Mouse (Mus musculus) neural tube, embryonic 13.5 days (tissue): Measurements from ENCODE around the gene Ugt1a7c. TPM values are rescaled to one million over a fixed set of nuclear protein-coding genes. Genes with fewer than 3 reads are reported as not detected.

Source experiments
- ATAC-seq: fragments of 200-750 bp; cut with Nextera tagmentation; 2 replicates; pipeline ENCODE4 v1.8.0; 2017; ENCODE audit warnings: low read depth, mild to moderate bottlenecking, moderate TSS enrichment, moderate library complexity
- H3K27ac ChIP-seq: fragments of 300-500 bp; sonication (generic); replicated peaks from 2 replicates; pipeline ENCODE4 v1.5.1; 2015; ENCODE audit warnings: moderate library complexity, mild to moderate bottlenecking, inconsistent platforms
- H3K27me3 ChIP-seq: fragments of 300-500 bp; sonication (generic); 2 replicates; pipeline ENCODE4 v1.6.1; 2015; ENCODE audit warnings: mild to moderate bottlenecking, inconsistent platforms
- H3K36me3 ChIP-seq: fragments of 300-500 bp; sonication (generic); 2 replicates; pipeline ENCODE4 v1.6.1; 2015; ENCODE audit warnings: mild to moderate bottlenecking, inconsistent platforms
- H3K4me1 ChIP-seq: fragments of 300-500 bp; sonication (generic); replicated peaks from 2 replicates; pipeline ENCODE4 v1.6.1; 2015; ENCODE audit warnings: inconsistent platforms
- H3K4me2 ChIP-seq: fragments of 300-500 bp; sonication (generic); 2 replicates; pipeline ENCODE4 v1.6.1; 2015; ENCODE audit warnings: inconsistent platforms, mild to moderate bottlenecking, moderate library complexity
- H3K4me3 ChIP-seq: fragments of 300-500 bp; sonication (generic); 2 replicates; pipeline ENCODE4 v1.5.1; 2015; ENCODE audit warnings: mild to moderate bottlenecking, inconsistent platforms
- H3K9ac ChIP-seq: fragments of 300-500 bp; sonication (generic); 2 replicates; pipeline ENCODE4 v1.6.1; 2015; ENCODE audit warnings: moderate library complexity, mild to moderate bottlenecking, inconsistent platforms
- H3K9me3 ChIP-seq: fragments of 300-500 bp; sonication (generic); 2 replicates; pipeline ENCODE4 v1.6.1; 2016; ENCODE audit warnings: inconsistent platforms
- WGBS: fragments of 180-500 bp; shearing (Covaris S2); methylation state at CpG from one replicate; pipeline ENCODE4 v1.1.7; 2015; 5-methylcytosine and 5-hydroxymethylcytosine counted together
- polyA plus RNA-seq: library from polyadenylated mRNA; unstranded; fragments of >200 nt; fragmentation: Nextera tagmentation; extraction: Ambion mirVana; gene quantifications from 2 replicates; pipeline ENCODE4 v1.2.1, GENCODE M21; 2015

The Ugt1a7c gene
- polyA plus RNA-seq, 1 experiment from 2014 or later: 1.6 TPM

DNA sequence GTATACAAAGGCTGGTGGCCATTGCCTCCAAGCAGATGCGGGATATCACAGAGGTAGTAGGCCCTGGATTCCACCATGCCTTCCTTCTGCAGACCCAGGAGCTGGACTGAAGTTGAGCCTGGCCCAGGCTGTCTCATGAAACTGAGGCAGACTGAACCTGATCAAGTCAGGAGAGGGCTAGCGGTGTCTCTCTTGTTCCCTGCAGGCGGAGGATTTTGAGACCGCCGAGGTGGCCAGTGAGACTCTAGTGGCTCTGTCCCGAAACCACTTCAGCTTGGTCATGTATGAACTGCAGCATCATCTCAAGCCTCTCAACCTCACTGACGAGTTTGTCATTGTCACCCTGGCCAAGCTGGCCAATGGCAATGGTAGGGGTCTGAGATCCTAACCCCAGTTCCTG, 135.6 kb downstream of the Ugt1a7c start:
- Histone ChIP-seq H3K36me3 (no peaks in the 10 kb centered on the region), H3K9me3 (peaks cover 100% of the 10 kb centered on the region), H3K27ac (no peak overlapping the region), H3K4me3 (no peak overlapping the region), H3K4me1 (no peaks in the 10 kb centered on the region), H3K27me3 (no peaks in the 10 kb centered on the region), H3K9ac (no peak overlapping the region), H3K4me2 (no peak overlapping the region)
- no peak for ATAC-seq
- WGBS: 76% methylated on average over 7 of the region's 7 CpGs

DNA sequence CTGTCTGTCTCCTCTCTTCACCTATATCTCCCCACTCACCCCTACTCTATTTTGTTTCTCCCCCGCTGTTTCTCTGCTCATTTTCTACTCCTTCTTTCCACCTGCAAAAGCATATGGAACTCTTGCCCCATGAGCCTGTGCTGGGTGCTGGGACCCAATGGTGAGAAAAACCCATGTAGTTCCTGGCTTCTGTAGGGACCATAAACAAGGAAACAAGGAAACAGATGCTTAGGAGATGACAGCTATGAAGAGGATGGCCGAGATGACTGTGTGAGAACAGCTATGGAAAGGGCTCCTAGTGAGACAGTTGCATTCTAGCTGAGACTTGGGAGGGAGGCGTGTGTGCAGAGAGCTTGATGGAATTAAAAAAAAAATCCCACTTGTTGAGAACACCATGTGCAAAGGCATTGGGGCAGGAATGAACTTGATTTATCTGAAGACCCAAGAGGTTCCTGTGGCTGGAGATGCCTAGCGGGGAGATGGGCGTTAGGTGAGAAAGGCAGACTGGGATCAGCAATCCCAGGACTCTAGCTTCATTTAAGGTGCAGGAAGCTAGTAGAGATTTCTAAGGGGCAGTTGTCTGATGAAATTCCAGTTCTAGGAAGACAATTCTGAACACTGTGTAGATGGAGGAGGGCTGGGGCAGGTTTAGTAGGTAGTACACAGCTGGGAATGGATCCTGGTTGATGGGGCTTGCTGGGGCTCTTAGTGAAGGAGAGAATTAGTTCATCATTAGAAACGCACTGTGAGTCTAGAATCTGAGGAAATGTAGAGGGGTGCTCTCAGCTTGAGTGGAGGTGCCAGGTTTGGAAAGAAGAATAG, 136.3 kb downstream of the Ugt1a7c start:
- H3K9me3 ChIP-seq: peaks cover 100% of the 10 kb centered on the region
- no peaks in the 10 kb centered on the region for H3K36me3 ChIP-seq
- no peak overlapping the region for H3K4me3 ChIP-seq
- H3K4me1 ChIP-seq: no peaks in the 10 kb centered on the region
- ATAC-seq: no peak
- H3K27ac ChIP-seq: no peak overlapping the region
- WGBS: 78% methylated on average over 6 of the region's 6 CpGs
- no peaks in the 10 kb centered on the region for H3K27me3 ChIP-seq
- H3K4me2 ChIP-seq: no peak overlapping the region
- no peak overlapping the region for H3K9ac ChIP-seq

DNA sequence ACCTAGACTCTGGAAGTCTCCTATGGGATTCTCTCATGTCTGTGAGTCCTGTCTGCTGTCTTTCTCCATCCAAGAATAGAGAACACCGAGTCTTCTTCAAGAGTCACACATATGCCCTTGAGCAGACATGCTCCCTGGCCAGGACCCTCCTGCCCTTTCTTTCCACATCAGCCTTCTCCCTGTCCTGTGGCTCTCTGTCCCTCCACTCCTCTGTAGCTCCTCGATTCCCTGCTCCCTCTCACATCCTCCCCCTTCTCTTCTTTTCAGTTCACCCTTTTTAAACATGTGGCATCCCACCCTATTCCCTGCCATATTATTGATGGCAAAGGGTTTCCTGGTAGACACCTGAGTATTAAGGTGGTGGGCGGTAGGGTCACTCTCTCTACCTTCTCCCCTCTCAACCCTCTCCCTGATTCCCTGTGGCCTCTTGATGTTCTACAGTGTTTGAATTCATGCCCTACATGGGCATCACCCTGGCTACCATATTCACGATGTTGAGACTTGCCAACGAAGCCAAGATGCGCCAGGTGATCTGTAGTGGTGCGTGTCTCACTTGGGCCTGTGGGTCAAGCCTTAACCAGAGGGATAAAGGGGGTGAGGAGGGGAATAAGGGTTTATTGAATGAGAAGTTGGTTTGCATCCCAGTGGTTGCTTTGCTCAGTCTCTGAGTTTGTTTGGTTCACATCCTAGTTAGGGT, 137.1 kb downstream of the Ugt1a7c start:
- ATAC-seq: no peak
- 69% methylated on average over 7 of the region's 7 CpGs for WGBS
- Histone ChIP-seq H3K36me3 (no peaks in the 10 kb centered on the region), H3K4me3 (no peak overlapping the region), H3K9ac (no peak overlapping the region), H3K4me2 (no peak overlapping the region), H3K9me3 (peaks cover 97% of the 10 kb centered on the region), H3K4me1 (no peaks in the 10 kb centered on the region), H3K27ac (no peak overlapping the region), H3K27me3 (no peaks in the 10 kb centered on the region)

DNA sequence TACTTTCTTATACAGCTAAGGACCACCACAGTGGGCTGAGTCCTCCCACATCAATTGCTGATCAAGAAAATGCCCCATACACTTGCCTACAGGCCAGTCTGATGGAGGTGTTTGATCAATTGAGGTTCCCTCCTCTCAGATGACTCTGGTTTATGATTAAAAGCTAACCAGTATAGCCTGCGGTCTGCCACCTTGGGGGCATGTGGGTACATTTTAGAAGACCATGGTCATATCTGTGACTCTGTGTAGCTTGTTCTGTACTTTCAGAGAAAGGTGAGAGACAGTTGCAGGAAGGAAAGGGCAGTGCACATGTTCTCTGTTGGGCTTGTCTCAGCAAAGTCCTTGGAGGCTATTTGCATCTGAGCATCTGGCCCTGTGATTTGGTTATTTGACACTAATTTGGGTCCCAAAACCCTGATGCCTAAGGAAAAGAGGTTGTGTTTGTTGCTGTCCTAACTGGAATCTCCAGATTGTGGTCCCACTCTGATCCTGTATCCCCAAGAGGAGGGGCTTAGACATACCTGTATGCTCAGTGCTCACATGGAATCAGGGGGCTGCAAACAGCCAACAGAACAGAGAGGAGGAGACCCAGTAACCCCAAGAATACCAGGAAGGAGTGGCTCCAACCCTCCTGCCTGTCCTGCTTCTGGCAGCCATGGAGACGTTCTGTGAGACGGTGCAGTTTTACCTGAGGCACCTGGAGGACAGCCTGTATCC, 138.0 kb downstream of the Ugt1a7c start:
- Histone ChIP-seq H3K27ac (no peak overlapping the region), H3K9me3 (peaks cover 97% of the 10 kb centered on the region), H3K9ac (no peak overlapping the region), H3K4me2 (no peak overlapping the region), H3K27me3 (no peaks in the 10 kb centered on the region), H3K36me3 (no peaks in the 10 kb centered on the region), H3K4me1 (no peaks in the 10 kb centered on the region), H3K4me3 (no peak overlapping the region)
- 57% methylated on average over 3 of the region's 3 CpGs for WGBS
- ATAC-seq: no peak

DNA sequence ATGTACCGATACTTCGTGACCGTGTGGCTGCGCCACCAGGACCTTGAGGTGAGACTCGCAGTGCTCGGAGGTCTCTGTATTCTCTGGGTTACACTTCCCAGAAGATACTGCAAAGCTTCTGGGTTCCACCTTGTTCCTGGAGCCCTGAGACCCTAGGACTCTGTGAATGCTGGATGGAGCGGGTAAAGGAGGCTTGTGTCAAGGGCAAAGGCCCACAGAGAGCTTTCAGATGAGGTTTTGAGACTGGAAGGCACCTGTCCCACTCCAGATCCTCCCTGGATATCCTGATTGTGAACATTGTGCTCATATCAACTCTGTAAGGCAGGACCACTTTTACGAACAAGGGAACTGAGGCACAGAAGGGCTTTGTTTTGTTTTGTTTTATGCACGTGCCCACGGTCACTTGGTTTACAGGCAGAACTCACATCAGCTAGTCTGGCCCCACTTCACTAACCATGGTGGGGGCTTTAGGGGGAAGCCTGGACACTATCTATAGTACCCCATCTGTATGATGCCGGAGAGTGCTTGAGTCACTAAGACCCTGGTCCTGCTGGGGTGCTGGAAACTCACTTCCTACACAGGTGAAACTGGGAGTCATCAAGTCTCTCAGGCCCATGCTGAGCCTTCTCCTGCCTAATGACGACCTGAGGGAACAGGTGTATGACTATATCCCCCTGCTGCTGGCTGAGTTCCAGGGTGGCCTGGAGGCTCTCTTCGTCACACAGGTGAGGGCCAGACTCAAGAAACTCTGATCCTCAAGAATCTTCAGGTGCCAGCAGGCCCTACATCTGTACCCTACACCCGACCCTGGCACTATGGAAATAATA, 138.8 kb downstream of the Ugt1a7c start:
- no peak for ATAC-seq
- Histone ChIP-seq H3K4me2 (no peak overlapping the region), H3K27ac (no peak overlapping the region), H3K9ac (no peak overlapping the region), H3K9me3 (peaks cover 97% of the 10 kb centered on the region), H3K4me1 (no peaks in the 10 kb centered on the region), H3K36me3 (no peaks in the 10 kb centered on the region), H3K27me3 (no peaks in the 10 kb centered on the region), H3K4me3 (no peak overlapping the region)
- 69% methylated on average over 14 of the region's 14 CpGs for WGBS

DNA sequence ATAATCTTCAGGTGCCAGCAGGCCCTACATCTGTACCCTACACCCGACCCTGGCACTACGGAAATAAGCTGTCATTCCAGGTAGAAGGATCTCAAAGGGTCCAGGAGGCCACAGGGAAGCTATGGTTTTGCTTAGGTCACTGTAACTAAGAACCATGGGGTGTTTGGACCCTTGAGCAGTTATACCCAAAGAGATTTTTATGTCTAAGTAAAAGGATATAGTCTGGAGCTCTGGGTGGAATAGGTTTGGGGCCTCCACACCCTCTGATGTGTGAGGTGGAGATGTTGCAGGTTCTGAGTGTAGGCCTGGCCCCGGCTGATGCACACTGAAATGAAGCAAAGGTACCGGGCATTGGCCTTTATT, 139.4 kb downstream of the Ugt1a7c start:
- no peak for ATAC-seq
- WGBS: 68% methylated on average over 4 of the region's 4 CpGs
- H3K9ac ChIP-seq: no peak overlapping the region
- no peaks in the 10 kb centered on the region for H3K36me3 ChIP-seq
- H3K27me3 ChIP-seq: no peaks in the 10 kb centered on the region
- H3K27ac ChIP-seq: no peak overlapping the region
- no peak overlapping the region for H3K4me2 ChIP-seq
- peaks cover 97% of the 10 kb centered on the region for H3K9me3 ChIP-seq
- H3K4me3 ChIP-seq: no peak overlapping the region
- no peaks in the 10 kb centered on the region for H3K4me1 ChIP-seq

DNA sequence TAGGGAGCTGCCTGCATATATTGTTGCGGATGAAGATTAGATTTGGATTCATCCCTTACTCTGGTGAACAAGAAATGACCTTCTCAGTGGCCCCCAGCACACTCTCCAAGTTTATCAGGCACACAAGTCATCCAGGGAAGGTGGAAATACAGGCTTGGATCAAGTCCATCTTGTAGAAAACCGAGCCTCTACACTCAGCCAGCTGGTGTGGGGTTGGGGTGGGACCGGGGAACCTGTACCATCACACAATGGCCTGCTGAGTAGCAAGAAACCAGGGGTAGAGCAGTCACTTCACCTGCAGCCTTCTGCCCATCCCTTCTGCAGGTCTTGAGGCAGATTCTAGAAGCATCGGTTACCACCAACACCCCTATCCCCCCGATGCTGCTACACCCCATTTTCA, 139.8 kb downstream of the Ugt1a7c start:
- H3K4me1 ChIP-seq: no peaks in the 10 kb centered on the region
- no peak overlapping the region for H3K9ac ChIP-seq
- 45% methylated on average over 5 of the region's 5 CpGs for WGBS
- no peak overlapping the region for H3K4me2 ChIP-seq
- H3K27ac ChIP-seq: no peak overlapping the region
- no peaks in the 10 kb centered on the region for H3K36me3 ChIP-seq
- ATAC-seq: no peak
- H3K9me3 ChIP-seq: peaks cover 97% of the 10 kb centered on the region
- H3K4me3 ChIP-seq: no peak overlapping the region
- no peaks in the 10 kb centered on the region for H3K27me3 ChIP-seq

DNA sequence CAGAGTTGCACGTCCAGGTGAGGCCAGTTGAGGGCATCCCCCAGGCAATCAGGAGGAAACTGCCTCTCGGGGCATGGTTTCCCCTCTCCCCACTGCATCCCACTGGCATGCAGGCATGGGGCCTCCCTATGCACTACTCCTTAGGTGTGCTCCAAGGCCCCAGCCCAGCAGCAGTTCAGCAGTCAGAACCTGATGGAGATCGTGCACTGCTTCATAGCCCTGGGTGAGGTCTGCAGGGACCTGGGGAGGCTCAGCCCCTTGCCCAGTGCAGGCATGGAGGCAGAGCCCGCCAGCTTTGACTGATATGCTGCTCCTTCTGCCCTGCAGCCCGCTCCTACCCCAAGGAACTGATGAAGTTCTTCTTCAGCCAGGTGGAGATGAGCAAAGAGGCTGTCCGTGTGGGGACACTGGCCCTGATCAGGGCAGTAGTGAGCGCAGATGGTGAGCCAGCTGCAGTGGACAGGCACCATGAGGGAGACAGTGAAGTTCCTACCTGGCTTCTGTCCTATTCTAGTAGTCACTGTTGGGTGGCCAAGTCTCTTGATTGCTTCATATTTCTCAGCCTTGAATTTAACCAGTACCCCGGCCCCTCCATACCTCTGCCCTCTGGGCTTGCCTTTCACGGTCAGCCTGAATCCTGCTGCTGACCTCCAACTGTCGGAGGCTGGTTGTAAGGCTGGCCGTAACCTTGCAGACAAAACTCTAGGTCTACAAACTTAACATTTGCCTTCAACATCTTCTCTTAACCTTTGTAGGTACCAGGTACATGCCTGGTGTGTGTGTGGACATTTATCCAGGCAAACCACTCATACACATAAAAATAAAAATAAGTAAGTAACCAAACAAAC, 140.4 kb downstream of the Ugt1a7c start:
- no peak for ATAC-seq
- H3K4me2 ChIP-seq: no peak overlapping the region
- H3K9me3 ChIP-seq: peaks cover 97% of the 10 kb centered on the region
- H3K27ac ChIP-seq: no peak overlapping the region
- no peak overlapping the region for H3K4me3 ChIP-seq
- H3K4me1 ChIP-seq: no peaks in the 10 kb centered on the region
- 66% methylated on average over 11 of the region's 11 CpGs for WGBS
- no peaks in the 10 kb centered on the region for H3K27me3 ChIP-seq
- H3K9ac ChIP-seq: no peak overlapping the region
- no peaks in the 10 kb centered on the region for H3K36me3 ChIP-seq

DNA sequence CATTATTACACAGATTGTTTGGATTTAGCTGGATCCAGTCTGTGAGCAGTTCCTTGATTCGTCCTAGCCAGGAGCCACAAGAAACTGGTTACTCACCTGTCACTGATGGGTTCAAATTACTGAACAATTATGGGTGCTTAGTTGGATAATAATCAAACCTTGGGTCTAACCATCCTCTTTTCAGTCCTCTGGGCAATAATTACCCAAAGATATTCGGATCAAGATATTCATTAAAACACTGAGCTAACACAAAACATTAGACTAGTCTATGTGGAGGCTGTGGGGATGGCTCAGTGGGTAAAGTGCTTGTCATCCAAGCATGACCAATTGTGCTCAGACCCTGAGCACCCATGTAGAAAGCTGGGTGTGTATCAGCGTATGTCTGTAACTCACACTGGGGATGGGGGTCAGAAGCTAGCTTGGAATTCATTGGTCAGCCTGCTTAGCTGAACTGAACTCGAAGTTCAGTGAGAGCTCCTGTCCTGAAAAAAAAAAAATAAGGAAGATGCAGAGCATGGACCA, 141.1 kb downstream of the Ugt1a7c start:
- 64% methylated on average over 4 of the region's 4 CpGs for WGBS
- peaks cover 97% of the 10 kb centered on the region for H3K9me3 ChIP-seq
- no peaks in the 10 kb centered on the region for H3K27me3 ChIP-seq
- H3K27ac ChIP-seq: no peak overlapping the region
- no peaks in the 10 kb centered on the region for H3K36me3 ChIP-seq
- no peak overlapping the region for H3K4me3 ChIP-seq
- H3K4me1 ChIP-seq: no peaks in the 10 kb centered on the region
- no peak overlapping the region for H3K4me2 ChIP-seq
- no peak overlapping the region for H3K9ac ChIP-seq
- ATAC-seq: no peak

DNA sequence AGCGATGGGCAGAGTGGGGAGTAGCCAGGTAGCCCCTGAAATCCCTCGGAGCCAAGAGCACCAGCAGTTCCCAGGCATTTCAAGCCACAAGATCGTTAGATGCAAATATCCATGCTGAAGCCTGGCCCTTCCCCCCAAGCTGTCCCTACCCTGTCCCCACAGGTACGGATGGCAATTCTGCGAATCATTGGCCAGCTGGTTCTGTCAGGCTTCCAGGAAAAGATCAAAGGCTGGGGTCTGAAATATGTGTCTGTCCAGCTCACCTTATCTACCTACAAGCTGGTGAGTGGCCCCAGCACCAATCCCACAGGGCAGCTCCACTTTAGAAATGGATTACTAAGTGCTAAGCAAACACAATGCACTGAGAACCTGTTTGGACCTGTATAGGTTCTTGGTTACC, 142.4 kb downstream of the Ugt1a7c start:
- no peak overlapping the region for H3K4me3 ChIP-seq
- no peak overlapping the region for H3K9ac ChIP-seq
- 79% methylated on average over 5 of the region's 5 CpGs for WGBS
- H3K4me2 ChIP-seq: no peak overlapping the region
- no peak overlapping the region for H3K27ac ChIP-seq
- H3K4me1 ChIP-seq: no peaks in the 10 kb centered on the region
- peaks cover 97% of the 10 kb centered on the region for H3K9me3 ChIP-seq
- H3K36me3 ChIP-seq: no peaks in the 10 kb centered on the region
- ATAC-seq: no peak
- H3K27me3 ChIP-seq: no peaks in the 10 kb centered on the region

DNA sequence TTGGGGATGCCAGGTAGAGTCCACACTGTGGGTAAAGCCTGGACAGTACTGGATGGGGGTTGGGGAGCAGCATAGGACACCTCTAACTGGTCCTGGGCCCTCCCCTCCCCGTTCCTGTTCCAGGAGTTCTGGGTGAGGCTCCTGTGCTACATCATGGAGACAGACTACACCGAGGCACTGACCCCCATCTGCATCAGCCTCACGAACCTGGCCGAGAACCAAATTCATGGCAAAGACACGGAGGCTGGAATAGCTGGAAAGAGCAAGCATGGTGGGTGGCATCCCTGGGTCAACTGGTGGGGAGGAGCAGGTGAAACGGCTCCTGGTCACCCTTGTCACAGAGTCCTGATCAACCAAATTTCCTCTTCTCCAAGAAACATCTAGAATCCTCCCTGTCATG, 143.9 kb downstream of the Ugt1a7c start:
- Histone ChIP-seq H3K9me3 (peaks cover 96% of the 10 kb centered on the region), H3K36me3 (no peaks in the 10 kb centered on the region), H3K27ac (no peak overlapping the region), H3K27me3 (no peaks in the 10 kb centered on the region), H3K9ac (no peak overlapping the region), H3K4me1 (no peaks in the 10 kb centered on the region), H3K4me3 (no peak overlapping the region), H3K4me2 (no peak overlapping the region)
- 80% methylated on average over 6 of the region's 6 CpGs for WGBS
- ATAC-seq: no peak
